Comparison of ENCODE assay signal across 17 mouse cellular contexts in the genomic region with DNA sequence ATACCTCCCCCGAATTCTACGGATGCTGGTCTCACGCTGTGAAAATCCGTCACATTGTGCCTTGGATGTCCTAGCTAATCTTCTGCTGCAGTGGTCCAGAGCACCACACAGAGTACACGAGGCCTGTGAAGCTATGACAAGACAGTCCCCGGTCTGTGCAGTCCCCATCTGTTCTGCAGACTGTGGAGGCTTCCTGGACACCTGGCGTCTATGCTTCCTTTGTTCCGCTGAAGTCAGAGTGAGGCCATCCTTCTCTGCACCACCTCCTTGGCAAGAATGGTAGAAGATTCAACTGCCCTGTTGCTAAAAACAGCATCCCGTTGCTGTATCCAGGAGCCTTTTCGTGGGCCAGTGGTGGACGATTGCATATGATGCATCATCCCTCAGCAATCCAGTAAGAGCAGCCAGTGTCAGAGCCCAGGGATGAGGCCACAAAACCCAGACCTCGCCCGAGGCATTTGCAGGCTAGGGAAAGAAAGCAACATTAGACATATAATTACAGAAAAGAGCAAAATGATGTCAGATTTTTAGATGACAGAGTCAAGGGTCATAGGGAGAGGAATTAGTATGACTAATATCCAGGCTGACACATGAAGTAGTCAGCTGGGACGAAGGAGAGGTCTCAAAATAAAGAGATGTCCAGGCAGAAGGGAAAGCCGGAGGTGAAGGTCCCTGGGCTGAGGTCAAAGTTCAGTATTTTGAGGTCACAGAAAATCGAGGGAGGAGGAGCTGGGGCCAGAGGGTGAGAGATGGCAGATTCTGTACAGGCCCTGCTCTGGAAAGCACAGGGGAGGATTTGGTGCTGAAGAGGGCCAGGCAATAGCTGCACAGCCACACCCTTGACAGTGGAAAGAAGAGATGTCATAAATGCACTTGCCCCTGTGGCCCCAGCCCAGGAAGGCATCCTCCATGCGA. TPM values are rescaled to one million over a fixed set of nuclear protein-coding genes. Genes with fewer than 3 reads are reported as not detected.
DNase-seq lines count a peak whose midpoint lies in the region; ATAC-seq lines count a peak whose summit lies in the region.
"Had no signal": no experiment of that assay in that cellular context is flagged by ENCODE, and none has a peak within 500 bp of the region (broad histone marks: within the 10 kb centered on the region; RNA-seq: fewer than 3 reads in every experiment).

No protein-coding gene starts in this region.

- H3K4me3 ChIP-seq in heart, embryonic 10.5 days: no peak overlapping the region
- H3K4me3 ChIP-seq in heart, embryonic 12.5 days: no peak overlapping the region
- H3K4me3 ChIP-seq: embryonic facial prominence, embryonic 13.5 days; forebrain, embryonic 10.5 days; heart, embryonic 13.5 days; limb, embryonic 12.5 days; liver, embryonic 15.5 days had no signal

- WGBS in heart, embryonic 10.5 days: 77% methylated on average over 17 of the region's 17 CpGs
- WGBS in heart, embryonic 12.5 days: 75% methylated on average over 17 of the region's 17 CpGs

- ATAC-seq in heart, embryonic 12.5 days (ENCODE audit: insufficient number of reproducible peaks, low FRiP score): no peak
- ATAC-seq in frontal cortex, adult (ENCODE audit: low TSS enrichment): no peak
- ATAC-seq: intestine, embryonic 16.5 days had no signal

- H3K9me3 ChIP-seq in heart, embryonic 10.5 days: no peaks in the 10 kb centered on the region
- H3K9me3 ChIP-seq in heart, embryonic 12.5 days (replicated peaks): no peaks in the 10 kb centered on the region; the same call in 1 of the 2 replicates
- H3K9me3 ChIP-seq: embryonic facial prominence, embryonic 13.5 days; forebrain, embryonic 10.5 days; heart, embryonic 13.5 days; liver, embryonic 15.5 days had no signal

- H3K9ac ChIP-seq in heart, embryonic 12.5 days: no peak overlapping the region
- H3K9ac ChIP-seq: embryonic facial prominence, embryonic 13.5 days; heart, embryonic 13.5 days; limb, embryonic 12.5 days; liver, embryonic 15.5 days had no signal

- no peak overlapping the region for H3K4me2 ChIP-seq in heart, embryonic 12.5 days
- H3K4me2 ChIP-seq: embryonic facial prominence, embryonic 13.5 days; heart, embryonic 13.5 days; limb, embryonic 12.5 days; liver, embryonic 15.5 days had no signal

- H3K4me1 ChIP-seq in heart, embryonic 10.5 days: peaks cover 41% of the 10 kb centered on the region
- peaks cover 35% of the 10 kb centered on the region for H3K4me1 ChIP-seq in heart, embryonic 12.5 days (replicated peaks)
- H3K4me1 ChIP-seq: embryonic facial prominence, embryonic 13.5 days; liver, embryonic 15.5 days had no signal

- H3K27me3 ChIP-seq in heart, embryonic 10.5 days (ENCODE audit: insufficient read depth, poor library complexity, severe bottlenecking): no peaks in the 10 kb centered on the region
- H3K27me3 ChIP-seq in heart, embryonic 12.5 days (replicated peaks): no peaks in the 10 kb centered on the region
- H3K27me3 ChIP-seq: embryonic facial prominence, embryonic 13.5 days; heart, embryonic 13.5 days; limb, embryonic 12.5 days; liver, embryonic 15.5 days had no signal

- H3K27ac ChIP-seq in heart, embryonic 10.5 days: peak overlapping the region; percentile 25; the same call in 1 of the 2 replicates
- H3K27ac ChIP-seq in heart, embryonic 12.5 days (ENCODE audit: poor library complexity, severe bottlenecking): no peak overlapping the region
- H3K27ac ChIP-seq: embryonic facial prominence, embryonic 13.5 days; forebrain, embryonic 10.5 days; heart, embryonic 13.5 days; limb, embryonic 12.5 days; liver, embryonic 15.5 days had no signal

- no peaks in the 10 kb centered on the region for H3K36me3 ChIP-seq in heart, embryonic 10.5 days
- no peaks in the 10 kb centered on the region for H3K36me3 ChIP-seq in heart, embryonic 12.5 days
- H3K36me3 ChIP-seq: embryonic facial prominence, embryonic 13.5 days; forebrain, embryonic 10.5 days; heart, embryonic 13.5 days; limb, embryonic 12.5 days; liver, embryonic 15.5 days had no signal

- no peak for DNase-seq in heart, embryonic 10.5 days (ENCODE audit: low spot score)
- peak; percentile 78 for DNase-seq in Muller cell, postnatal 12 days (ENCODE audit: inconsistent ontology term)
- peak; percentile 24 to 25 for DNase-seq in cerebellum, postnatal 10 days
- DNase-seq in thymus, postnatal 25 days: peak; percentile 24
- no peak for DNase-seq in spleen, postnatal 14 days (ENCODE audit: low spot score in 2 of 2)
- DNase-seq: kidney, postnatal 4 days; lung, postnatal 36 days; midbrain, embryonic 14.5 days; right cerebral cortex, postnatal 4 days had no signal

RNA-seq across cellular contexts. Expression of a gene that starts 38.3 kb away (rescaled TPM):
- 20.7 and 23.0 TPM in 2 replicates for polyA plus RNA-seq in heart, embryonic 10.5 days (2016; fragmentation: Nextera tagmentation; extraction: Ambion mirVana)
- polyA plus RNA-seq in heart, embryonic 12.5 days (2016; fragmentation: Nextera tagmentation; extraction: Ambion mirVana): 24.3 and 25.7 TPM in 2 replicates

RNA-seq across cellular contexts. Expression of a gene that starts 55.2 kb away (rescaled TPM):
- polyA plus RNA-seq in heart, embryonic 10.5 days (2016; fragmentation: Nextera tagmentation; extraction: Ambion mirVana): 50.4 and 66.2 TPM in 2 replicates
- polyA plus RNA-seq in heart, embryonic 12.5 days (2016; fragmentation: Nextera tagmentation; extraction: Ambion mirVana): 107 TPM in 2 replicates

Comparison
In these comparisons a context has a peak if more than half of its experiments do, and no peak if none do; other contexts are left out.
1. DNase-seq: peak in Muller cell, postnatal 12 days (single experiment), cerebellum, postnatal 10 days (2 of 2) and thymus, postnatal 25 days (single experiment); none in heart, embryonic 10.5 days (single experiment) and spleen, postnatal 14 days (0 of 2).